Mouse (Mus musculus) embryo, embryonic 11.5 days (tissue): Measurements from ENCODE around the gene Zpld1.

Experiments
- DNase-seq: peaks from one replicate; pipeline ENCODE4 v3.0.0-alpha.2; 2012; ENCODE audit warnings: low read depth, low spot score

Gene Zpld1

GRCm38 (mm10) chr16:55297886-55298285 is at the start of gene Zpld1:
Gene Zpld1 (minus strand): TSS chr16:55297986.
- no peak for DNase-seq

DNA sequence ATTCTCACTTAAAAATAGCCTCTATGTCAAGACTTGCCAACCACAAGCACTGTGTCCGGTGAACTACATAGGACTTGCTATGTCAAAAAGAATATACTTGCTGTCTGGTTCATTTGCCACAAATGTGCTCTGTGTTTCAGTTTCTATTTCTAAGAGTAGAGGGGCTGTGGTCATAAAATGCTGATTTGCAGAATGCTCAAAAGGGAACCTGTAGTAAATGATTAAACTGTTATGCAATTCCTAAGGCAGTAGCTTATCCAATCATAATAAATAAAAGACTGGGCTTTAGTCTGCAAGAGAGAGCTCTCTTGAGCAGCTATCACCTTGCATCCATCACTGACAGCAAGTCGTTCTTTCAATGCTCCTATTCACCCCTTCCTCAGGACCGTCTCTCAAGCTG is 47.9 kb upstream of the Zpld1 start:
- no peak for DNase-seq

DNA sequence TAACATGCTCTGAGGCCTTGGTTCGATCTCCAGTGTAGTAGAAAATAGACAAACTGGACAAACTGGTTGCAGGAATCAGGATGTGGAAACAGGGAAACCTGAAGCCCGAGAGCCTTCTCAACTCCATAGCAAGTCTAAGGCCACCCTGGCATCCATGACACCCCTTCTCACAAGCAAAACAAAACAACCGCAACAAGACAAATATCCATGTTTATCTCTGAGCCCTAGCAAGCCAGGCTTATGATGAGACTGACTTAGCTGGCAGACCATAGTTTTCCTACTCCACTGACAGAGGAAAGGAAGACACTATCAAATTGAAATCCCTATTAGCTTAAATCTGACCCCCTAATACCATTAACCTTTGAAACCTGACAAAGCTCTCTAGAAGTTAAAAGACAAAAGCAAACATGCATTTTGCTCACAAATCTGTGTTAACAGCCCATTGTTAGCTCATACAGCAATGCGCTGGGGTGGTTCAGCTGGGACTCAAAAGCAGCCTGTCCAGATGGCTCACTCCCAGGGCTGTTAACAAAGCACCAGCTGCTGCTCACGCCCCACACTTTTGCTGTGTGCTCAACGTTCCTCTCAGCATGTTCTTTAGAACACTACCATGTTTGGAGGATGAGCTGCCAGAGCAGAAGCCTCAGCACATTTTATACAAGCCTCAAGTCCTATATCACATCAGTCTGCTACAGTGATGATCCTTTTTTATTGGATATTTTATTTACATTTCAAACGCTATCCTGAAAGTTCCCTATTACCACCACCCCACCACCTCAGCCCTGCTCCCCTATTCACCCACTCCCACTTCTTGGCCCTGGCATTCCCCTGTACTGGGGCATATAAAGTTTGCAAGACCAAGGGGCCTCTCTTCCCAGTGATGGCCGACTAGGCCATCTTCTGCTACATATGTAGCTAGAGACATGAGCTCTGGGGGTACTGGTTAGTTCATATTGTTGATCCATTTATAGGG is 24.0 kb upstream of the Zpld1 start:
- DNase-seq: peak; percentile 8

GRCm38 (mm10) chr16:55316996-55317395 is 19.2 kb upstream of the Zpld1 start:
- no peak for DNase-seq

GRCm38 (mm10) chr16:55312106-55312505 is 14.3 kb upstream of the Zpld1 start:
- no peak for DNase-seq

DNA sequence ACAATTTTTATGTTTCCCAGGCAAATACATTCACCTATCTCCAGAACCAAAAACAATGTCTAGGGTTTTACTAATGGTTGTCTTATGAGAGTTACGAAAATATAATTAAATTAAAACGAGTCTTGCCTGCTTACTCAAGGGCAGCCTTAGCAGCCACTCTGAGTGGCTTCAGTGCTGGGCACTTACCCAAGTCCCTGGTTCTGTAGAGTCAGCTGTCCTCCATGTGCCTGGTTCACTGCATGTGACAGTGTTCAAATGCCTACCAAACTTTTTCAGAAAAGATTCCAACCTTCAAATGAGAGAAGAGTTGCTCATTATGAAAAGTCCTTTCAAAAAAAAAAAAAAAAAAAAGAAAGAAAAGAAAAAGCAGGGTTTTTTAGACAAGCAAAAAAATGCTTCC is 15.1 kb downstream of the Zpld1 start:
- no peak for DNase-seq

- no peak for DNase-seq
Measured at GRCm38 (mm10) chr16:55277447-55277846, 20.3 kb downstream of the Zpld1 start.

- no peak for DNase-seq
Measured at GRCm38 (mm10) chr16:55265281-55265680, 32.5 kb downstream of the Zpld1 start.

GRCm38 (mm10) chr16:55260862-55261574 is 36.8 kb downstream of the Zpld1 start:
- no peak for DNase-seq

DNA sequence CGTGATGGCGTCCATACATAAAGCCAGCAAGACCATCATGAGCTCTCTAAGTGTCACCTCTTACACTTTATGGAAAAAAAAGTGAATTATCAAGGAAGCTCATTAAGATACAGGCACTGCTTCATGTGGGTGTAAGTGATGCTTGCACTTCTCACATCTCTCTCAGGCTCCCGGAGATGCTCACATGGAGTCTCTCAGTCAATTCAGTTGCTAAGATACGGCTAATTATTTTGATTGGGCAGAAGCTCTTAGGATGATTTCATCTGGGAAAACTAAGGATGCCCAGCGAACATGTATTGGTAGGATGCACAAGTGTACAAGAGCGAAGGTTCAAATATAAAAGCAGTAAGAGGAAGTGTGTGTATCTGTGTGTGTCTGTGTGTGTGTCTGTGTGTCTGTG is 38.1 kb downstream of the Zpld1 start:
- DNase-seq: no peak

- no peak for DNase-seq
Measured at GRCm38 (mm10) chr16:55240996-55241395, 56.8 kb downstream of the Zpld1 start.

GRCm38 (mm10) chr16:55228995-55229622 is 68.7 kb downstream of the Zpld1 start:
- no peak for DNase-seq

GRCm38 (mm10) chr16:55203945-55204344 is 93.8 kb downstream of the Zpld1 start:
- DNase-seq: no peak

DNA sequence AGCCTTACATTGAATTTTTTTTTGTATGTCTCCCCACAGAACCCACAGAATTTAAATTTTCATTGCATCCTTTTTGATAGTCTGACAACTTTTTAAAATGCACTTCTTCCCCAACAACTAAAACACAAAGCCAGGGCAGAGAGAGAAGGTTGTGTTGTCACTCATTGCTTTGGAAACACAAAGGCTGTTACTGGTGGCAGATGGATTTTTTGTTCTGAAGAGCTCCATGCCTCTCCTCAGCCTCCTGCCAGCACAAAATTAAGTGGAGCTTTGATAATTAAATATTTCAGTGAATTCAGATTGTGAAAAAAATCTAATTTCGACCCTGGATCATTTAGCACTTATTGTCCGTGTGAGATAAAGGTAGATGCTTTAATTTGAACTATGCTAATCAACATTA is 107.4 kb downstream of the Zpld1 start:
- DNase-seq: no peak

DNA sequence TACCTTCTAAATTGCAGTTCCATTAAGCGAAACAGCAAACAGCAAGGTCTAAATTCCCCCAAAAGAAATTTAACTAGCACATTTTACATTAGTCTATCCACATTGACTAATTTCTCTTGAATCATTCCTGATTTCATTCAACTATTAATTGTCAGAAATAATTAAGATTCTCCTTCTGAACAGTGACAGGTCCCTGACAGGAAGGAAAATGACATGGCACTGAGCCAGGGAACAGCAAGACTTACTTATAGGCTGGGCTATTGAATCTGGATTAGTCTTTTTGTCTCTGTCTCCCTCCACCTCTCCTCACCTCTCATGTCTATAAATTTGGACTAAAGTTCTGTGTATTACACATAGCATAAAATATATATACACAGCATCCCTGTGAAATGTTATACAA is 112.4 kb downstream of the Zpld1 start:
- DNase-seq: no peak
